Mouse (Mus musculus) frontal cortex, postnatal 14 days (tissue): ENCODE results near the gene Cfap44.

Experiments used
- DNase-seq, 2 experiments: peaks; one replicate each; pipeline ENCODE4 v3.0.0; 2022; ENCODE audit warnings: low spot score in 2 of 2

Gene Cfap44

DNA sequence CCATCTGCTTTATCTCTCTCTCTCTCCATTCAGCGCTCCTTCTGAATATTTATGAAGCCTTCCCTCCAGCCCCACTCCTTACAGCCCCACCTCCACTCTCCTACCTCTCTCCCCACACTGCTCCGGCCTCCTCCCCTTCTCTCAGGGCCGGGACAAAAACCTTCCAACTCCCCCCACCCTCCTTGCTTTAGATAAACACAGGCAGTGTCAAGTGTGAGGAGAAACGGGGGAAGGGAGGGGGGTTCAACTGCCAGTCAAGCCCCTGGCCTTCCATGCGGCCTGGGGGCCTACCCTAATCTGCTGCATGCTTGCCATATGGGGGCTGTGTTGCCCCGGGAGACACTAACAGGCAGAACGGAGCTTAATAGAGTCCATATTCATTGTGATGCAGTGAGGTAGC, 136.2 kb downstream of the Cfap44 start:
- no peak for DNase-seq

DNA sequence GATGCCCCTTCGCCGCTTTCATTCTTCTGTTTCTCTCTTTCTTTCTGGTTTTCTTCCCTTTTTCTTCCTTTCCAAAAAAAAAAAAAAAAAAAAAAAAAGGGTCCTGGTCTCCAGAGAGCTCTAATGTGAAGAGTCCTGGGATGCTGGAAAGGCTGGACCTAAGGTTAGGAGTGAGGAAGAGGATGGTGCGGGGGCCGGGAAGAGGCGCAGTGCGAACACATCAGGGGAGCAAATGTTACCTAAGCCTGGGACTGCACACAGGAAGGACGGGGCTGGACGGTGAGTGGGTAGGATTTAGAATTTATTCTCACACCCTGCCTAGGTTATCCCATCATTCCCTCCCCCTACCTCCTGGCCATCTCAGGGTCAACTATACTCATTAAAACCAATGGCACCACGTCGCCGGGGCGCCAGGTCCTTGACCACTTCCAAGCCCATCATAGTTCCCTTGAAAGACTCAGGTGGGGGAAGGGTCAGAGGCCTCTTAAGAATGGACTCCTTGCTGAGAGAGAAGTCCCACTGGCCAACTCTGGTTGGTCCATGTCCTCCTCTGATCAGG, 136.7 kb downstream of the Cfap44 start:
- no peak for DNase-seq
